Mouse (Mus musculus) stomach, postnatal 0 days (tissue): ENCODE results near the gene Slc39a3. TPM values are rescaled to one million over a fixed set of nuclear protein-coding genes. Genes with fewer than 3 reads are reported as not detected.

Experiments used
- ATAC-seq: fragments of 200-750 bp; cut with Nextera tagmentation; 2 replicates; pipeline ENCODE4 v1.8.0; 2017; ENCODE audit not compliant: low FRiP score, low TSS enrichment
- DNase-seq: peaks from one replicate; pipeline ENCODE4 v3.0.0-alpha.2; 2016; ENCODE audit warnings: low spot score
- H3K27ac ChIP-seq: fragments of 300-500 bp; sonication (generic); replicated peaks from 2 replicates; pipeline ENCODE4 v1.5.1; 2014; ENCODE audit warnings: mild to moderate bottlenecking, control low read depth
- H3K27me3 ChIP-seq: fragments of 300-500 bp; sonication (generic); 2 replicates; pipeline ENCODE4 v1.6.1; 2014; ENCODE audit warnings: low read length; ENCODE audit not compliant: control insufficient read depth, insufficient read depth
- H3K36me3 ChIP-seq: fragments of 300-500 bp; sonication (generic); 2 replicates; pipeline ENCODE4 v1.6.1; 2014; ENCODE audit warnings: low read length, mixed read lengths; ENCODE audit not compliant: control insufficient read depth, insufficient read depth
- H3K4me1 ChIP-seq: fragments of 300-500 bp; sonication (generic); replicated peaks from 2 replicates; pipeline ENCODE4 v1.6.1; 2014; ENCODE audit warnings: antibody characterized with exemption; ENCODE audit not compliant: control insufficient read depth, insufficient read depth
- H3K4me2 ChIP-seq: fragments of 300-500 bp; sonication (generic); replicated peaks from 2 replicates; pipeline ENCODE4 v1.6.1; 2014; ENCODE audit warnings: low read depth, mild to moderate bottlenecking, control low read depth, moderate library complexity
- H3K4me3 ChIP-seq: fragments of 300-500 bp; sonication (generic); 2 replicates; pipeline ENCODE4 v1.5.1; 2014; ENCODE audit warnings: low read depth, low read length, control low read depth
- H3K9ac ChIP-seq: fragments of 300-500 bp; sonication (generic); 2 replicates; pipeline ENCODE4 v1.6.1; 2014; ENCODE audit warnings: mild to moderate bottlenecking, low read length, control low read depth, mixed read lengths
- H3K9me3 ChIP-seq: fragments of 300-500 bp; sonication (generic); 2 replicates; pipeline ENCODE4 v1.6.1; 2016; ENCODE audit warnings: low read length; ENCODE audit not compliant: control insufficient read depth
- CTCF ChIP-seq: IDR thresholded peaks from 2 replicates; pipeline ENCODE4 v1.5.1; 2016; ENCODE audit warnings: antibody characterized with exemption, low read depth, mild to moderate bottlenecking, moderate library complexity
- EP300 ChIP-seq: optimal IDR thresholded peaks from 2 replicates; pipeline ENCODE3; 2016; ENCODE audit warnings: antibody characterized with exemption
- WGBS: fragments of 180-500 bp; shearing (Covaris S2); extraction: QIAGEN DNeasy Blood & Tissue Kit; methylation state at CpG from one replicate; pipeline ENCODE4 v1.1.7; 2014; 5-methylcytosine and 5-hydroxymethylcytosine counted together
- polyA plus RNA-seq: library from polyadenylated mRNA; unstranded; fragments of >200 nt; fragmentation: Nextera tagmentation; extraction: Ambion mirVana; gene quantifications from 2 replicates; pipeline ENCODE4 v1.2.1, GENCODE M21; 2015

The Slc39a3 gene
- 11.0 and 11.1 TPM in 2 replicates for polyA plus RNA-seq

DNA sequence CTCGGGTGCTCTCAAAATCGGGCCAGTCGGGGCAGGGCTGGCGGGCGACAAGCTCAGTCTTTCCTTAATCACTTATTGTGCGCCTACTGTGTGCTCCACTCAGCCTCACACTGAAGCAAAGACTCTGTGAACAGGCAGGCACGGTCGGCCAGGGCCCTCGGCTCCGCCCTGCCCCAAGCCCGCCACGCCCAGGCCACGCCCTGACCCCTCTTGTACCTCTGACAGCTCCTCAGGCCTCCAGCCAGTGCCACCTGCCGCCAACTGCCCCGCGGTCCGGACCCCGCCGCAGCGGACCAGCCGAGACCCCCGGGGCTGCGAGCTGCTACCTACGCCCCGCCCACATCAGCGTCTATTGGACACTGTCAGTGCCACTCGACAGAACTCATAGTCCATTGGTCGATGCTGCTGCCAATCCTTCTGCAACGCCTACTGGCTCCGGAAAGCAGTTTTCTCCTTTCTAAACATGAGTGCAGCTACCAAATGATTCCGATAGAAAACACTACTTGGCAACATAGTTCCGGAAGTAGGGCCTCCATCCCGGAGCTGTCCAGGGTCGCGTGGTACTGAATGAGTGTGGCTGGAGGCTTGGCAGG, at the start of gene Slc39a3:
Gene Slc39a3 (minus strand): TSS at position 439 of the 593 bp plus-strand sequence.
- Histone ChIP-seq H3K27ac (peak within 1 kb of the TSS; percentile 58), H3K9ac (peak within 1 kb of the TSS; percentile 79), H3K4me1 (no peaks in the 10 kb centered on the region), H3K9me3 (no peaks in the 10 kb centered on the region), H3K4me2 (peak within 1 kb of the TSS; percentile 65), H3K36me3 (peaks cover 3% of the 10 kb centered on the region; the same call in 1 of the 2 replicates), H3K4me3 (peak within 1 kb of the TSS; percentile 82), H3K27me3 (no peaks in the 10 kb centered on the region)
- ATAC-seq = peak; percentile 99
- TF ChIP-seq CTCF (no peak; the same call in 1 of the 2 replicates), EP300 (peak; percentile 90)
- 1% methylated on average over 34 of the region's 35 CpGs for WGBS
- DNase-seq = peak; percentile 96

DNA sequence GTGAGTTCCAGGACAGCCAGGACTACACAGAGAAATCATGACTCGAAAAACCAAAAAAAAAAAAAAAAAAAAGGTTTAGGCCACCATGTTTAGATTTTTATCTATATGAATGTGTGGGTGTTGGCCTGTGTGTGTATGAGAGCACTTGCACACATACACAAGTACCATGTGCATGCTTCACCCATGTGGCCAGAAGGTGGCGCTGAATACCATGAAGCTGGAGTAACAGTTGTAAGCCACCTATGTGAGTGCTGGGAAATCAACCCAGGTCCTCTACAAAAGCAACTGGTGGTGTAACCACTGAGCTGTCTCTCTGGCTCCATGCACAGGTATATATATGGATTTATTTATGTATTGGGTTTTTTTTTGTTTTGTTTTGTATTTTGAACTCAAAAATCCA, 49.8 kb upstream of the Slc39a3 start:
- Histone ChIP-seq H3K27ac (no peak overlapping the region), H3K27me3 (no peaks in the 10 kb centered on the region), H3K4me1 (no peaks in the 10 kb centered on the region), H3K4me2 (no peak overlapping the region), H3K9me3 (no peaks in the 10 kb centered on the region), H3K9ac (no peak overlapping the region), H3K4me3 (no peak overlapping the region), H3K36me3 (no peaks in the 10 kb centered on the region)
- 49% methylated on average over 2 of the region's 2 CpGs for WGBS
- ATAC-seq (no peak), DNase-seq (no peak)
- no peak for TF ChIP-seq EP300
- TF ChIP-seq CTCF = peak; percentile 58

DNA sequence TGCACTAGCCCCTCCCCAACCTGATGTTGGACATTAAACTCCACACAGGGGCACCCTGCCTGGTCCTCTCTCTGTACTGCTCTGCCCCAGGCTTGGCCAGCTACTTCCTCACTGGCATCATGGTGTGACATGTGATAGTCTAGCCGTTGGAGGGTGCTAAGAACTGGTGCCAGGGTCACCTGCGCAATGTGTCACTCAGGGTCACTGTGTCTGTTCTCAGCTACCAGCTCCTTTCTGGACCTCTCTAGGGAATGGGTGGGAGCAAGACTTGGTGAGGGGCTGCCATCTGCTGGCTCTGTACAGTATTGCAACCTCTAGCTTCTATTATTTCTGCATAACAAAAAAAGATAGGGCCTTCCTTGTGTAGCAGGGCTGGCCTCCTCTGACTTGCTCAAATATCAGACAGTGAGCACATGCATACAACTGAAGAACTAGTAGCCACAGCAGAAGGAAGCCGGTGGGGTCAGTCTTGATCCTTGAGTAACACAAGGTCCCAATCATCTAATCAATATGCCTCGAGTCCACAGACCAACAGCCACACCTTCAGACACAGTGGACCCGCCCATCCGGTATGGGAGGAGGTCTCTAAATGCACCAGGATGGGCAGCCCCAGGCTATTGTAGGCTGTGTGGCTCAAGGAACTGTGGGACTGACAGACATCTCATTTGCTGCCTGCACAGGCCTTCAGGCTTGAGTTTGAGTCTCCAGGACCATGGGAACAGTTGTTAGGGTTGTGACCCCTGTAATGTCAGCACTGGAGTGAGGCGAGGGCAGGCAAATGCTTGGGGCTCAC, 45.1 kb upstream of the Slc39a3 start:
- H3K4me2 ChIP-seq = no peak overlapping the region
- WGBS = 68% methylated on average over 7 of the region's 7 CpGs
- no peaks in the 10 kb centered on the region for H3K4me1 ChIP-seq
- peak; percentile 91 for TF ChIP-seq CTCF
- no peak for TF ChIP-seq EP300
- H3K4me3 ChIP-seq = no peak overlapping the region
- no peak overlapping the region for H3K27ac ChIP-seq
- no peaks in the 10 kb centered on the region for H3K27me3 ChIP-seq
- peak; percentile 76 for DNase-seq
- no peak overlapping the region for H3K9ac ChIP-seq
- peak; percentile 67 for ATAC-seq
- H3K9me3 ChIP-seq = no peaks in the 10 kb centered on the region
- peaks cover 16% of the 10 kb centered on the region for H3K36me3 ChIP-seq

DNA sequence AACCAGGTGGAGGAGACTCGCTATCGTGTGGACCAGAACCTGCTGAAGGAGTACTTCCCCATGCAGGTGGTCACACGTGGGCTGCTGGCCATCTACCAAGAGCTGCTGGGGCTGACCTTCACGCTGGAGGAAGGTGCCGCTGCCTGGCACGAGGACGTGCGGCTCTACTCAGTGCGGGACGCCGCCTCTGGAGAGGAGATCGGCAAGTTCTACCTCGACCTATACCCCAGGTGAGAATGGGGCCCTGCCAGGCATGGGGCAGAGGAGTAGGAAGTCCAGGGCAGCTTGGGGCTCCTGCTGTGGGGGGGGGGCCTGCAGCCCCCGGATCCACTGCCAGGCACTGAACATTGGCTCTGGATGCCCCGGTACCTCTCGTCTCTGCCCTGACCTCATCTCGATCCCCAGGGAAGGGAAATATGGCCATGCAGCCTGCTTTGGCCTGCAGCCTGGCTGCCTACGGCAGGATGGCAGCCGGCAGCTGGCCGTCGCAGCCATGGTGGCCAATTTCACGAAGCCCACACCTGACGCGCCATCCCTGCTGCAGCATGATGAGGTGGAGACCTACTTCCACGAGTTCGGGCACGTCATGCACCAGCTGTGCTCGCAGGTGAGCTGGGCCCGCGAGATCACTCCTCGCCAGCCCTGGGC, 42.9 kb upstream of the Slc39a3 start:
- H3K4me2 ChIP-seq = no peak overlapping the region
- WGBS = 90% methylated on average over 31 of the region's 31 CpGs
- TF ChIP-seq EP300 (no peak), CTCF (no peak)

DNA sequence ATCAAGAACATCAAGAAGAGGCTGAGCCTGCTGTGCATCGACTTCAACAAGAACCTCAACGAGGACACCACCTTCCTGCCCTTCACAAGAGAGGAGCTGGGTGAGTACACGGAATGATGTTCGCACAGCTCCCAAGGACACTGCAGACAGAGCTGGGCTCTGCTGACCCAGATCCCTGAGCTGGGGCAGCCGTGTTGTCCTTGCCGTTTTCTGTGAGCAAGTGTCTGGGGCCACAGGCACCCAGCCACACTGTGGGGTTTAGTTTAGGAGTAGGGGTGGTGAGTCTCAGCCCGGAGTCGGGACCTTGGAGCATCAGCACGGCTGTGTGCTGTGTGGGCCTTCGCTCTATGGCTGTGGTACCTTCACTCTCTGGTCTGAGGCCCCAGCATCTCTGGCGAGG, 40.7 kb upstream of the Slc39a3 start:
- Histone ChIP-seq H3K9me3 (no peaks in the 10 kb centered on the region), H3K4me2 (no peak overlapping the region), H3K4me3 (no peak overlapping the region), H3K9ac (no peak overlapping the region), H3K27me3 (no peaks in the 10 kb centered on the region), H3K4me1 (no peaks in the 10 kb centered on the region), H3K27ac (no peak overlapping the region), H3K36me3 (peaks cover 27% of the 10 kb centered on the region)
- DNase-seq = no peak
- TF ChIP-seq CTCF (no peak), EP300 (no peak)
- ATAC-seq = no peak
- WGBS = 92% methylated on average over 11 of the region's 11 CpGs

More for the DNA sequence above, 42.9 kb upstream of the Slc39a3 start:
- Histone ChIP-seq H3K4me3 (no peak overlapping the region), H3K9ac (no peak overlapping the region), H3K27ac (no peak overlapping the region), H3K9me3 (no peaks in the 10 kb centered on the region), H3K4me1 (no peaks in the 10 kb centered on the region), H3K27me3 (no peaks in the 10 kb centered on the region), H3K36me3 (peaks cover 20% of the 10 kb centered on the region)
- ATAC-seq (no peak), DNase-seq (no peak)
